Mouse (Mus musculus): ENCODE results near the gene Nudt15. TPM values are rescaled to one million over a fixed set of nuclear protein-coding genes. Genes with fewer than 3 reads are reported as not detected.

Nudt15 gene
- total RNA-seq, 4 experiments from 2014 or later = 5.2 to 7.2 (median 6.9) TPM

DNA sequence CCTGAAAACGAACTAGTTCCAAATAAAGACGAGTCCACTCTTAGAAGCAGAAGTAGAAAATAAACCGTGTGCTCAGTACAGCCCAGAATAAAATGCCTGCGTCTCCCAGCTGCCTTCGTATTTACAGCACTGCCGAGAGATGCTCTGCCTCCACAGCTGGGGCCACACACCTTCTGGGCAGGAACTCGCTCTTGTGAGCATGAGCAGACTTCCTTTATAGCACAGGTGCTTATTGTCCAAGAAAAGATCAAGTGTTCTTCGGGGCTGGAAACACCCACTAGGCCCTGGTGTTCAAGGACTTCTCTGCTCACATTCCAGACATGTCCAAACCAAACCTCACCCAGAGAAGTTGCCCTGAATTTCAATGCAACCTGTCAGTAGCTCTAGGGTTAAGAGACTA lies 77.4 kb downstream of the Nudt15 start:
- DNase-seq = no peak

DNA sequence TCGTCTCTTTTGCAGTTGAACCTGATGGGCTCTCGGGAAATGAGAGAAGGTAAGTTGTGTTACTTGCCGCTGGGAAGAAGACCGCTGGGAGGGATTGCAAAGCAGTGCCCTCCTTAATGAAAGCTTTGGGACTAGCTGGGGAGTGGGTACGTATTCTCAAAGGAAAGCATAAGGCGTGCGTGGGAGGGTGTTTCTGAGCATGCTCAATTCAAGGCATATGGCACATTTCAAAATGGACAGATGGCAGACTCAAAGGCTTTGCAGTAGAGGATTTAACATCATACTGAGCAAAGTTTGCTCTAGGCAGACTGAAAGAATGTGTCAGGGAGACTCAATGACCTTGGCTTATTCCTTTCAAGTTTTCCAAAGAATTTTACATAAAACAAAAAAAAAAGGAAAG lies 78.5 kb downstream of the Nudt15 start:
- DNase-seq = no peak

Other genes starting within 250 kb of the Nudt15 start
- gene Rb1, start 222.4 kb downstream of the Nudt15 start, total RNA-seq (2022) = 10 to 100 TPM; 13.3 to 30.4 (median 20.9) TPM
- gene Itm2b, start 163.0 kb downstream of the Nudt15 start, total RNA-seq (2022) = 1,000 to 10,000 TPM in 2 of 4 experiments, 100 to 1,000 TPM in 2; 972 to 1,094 (median 1,035) TPM
- 10 to 100 TPM; 23.1 to 29.5 (median 26.1) TPM for gene Med4, start 38.2 kb downstream of the Nudt15 start, total RNA-seq (2022)
- 100 to 1,000 TPM; 218 to 281 (median 245) TPM for gene Sucla2, start 22.9 kb downstream of the Nudt15 start, total RNA-seq (2022)
- not detected for gene Gm21750, start 113.0 kb upstream of the Nudt15 start, total RNA-seq (2022)